Mouse (Mus musculus) stomach, postnatal 0 days (tissue): ENCODE data around the gene Slc4a1.

Experiments used
- CTCF ChIP-seq: IDR thresholded peaks from 2 replicates; pipeline ENCODE4 v1.5.1; 2016; ENCODE audit warnings: antibody characterized with exemption, low read depth, mild to moderate bottlenecking, moderate library complexity
- EP300 ChIP-seq: optimal IDR thresholded peaks from 2 replicates; pipeline ENCODE3; 2016; ENCODE audit warnings: antibody characterized with exemption

DNA sequence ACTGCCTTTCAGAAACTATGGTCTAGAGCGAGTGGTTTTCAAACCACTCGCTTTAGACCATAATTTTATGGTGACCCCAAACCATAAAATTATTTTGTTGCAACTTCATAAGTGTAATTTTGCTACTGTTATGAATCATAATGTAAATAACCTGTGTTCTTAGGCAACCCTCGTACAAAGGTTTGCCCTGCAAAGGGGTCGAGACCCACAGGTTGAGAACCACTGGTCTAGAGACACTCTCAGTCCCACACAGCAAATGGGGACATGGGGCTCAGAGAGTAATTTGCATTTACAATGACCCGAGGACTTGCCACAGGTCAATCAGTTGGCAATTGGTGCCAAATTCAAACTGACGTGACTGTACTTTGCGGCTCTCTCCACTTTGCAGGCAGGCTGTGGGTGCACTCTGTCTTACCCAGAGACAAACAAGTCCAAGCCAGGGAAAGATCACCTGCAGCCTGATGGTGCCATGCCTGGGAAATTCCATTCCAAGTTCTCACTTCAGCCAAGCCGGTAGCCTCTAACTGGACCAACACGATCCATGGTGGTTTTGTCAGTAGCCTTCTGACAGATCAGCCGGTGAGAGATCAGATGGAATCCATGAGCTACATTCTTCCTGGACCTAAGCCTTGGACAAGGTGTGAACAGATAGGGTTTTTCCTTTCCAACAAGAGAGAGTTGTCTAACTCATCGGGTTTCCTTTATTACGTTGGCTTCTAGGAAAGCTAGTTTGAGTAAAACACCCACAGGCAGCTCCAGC is 6.1 kb upstream of the Slc4a1 start:
- TF ChIP-seq EP300: no peak
- no peak for TF ChIP-seq CTCF
